Mouse (Mus musculus) Patski (cell line): ENCODE data around the gene D630045J12Rik. TPM values are rescaled to one million over a fixed set of nuclear protein-coding genes. Genes with fewer than 3 reads are reported as not detected.

ENCODE experiments used
- ATAC-seq: fragments of 100-300 bp; one replicate; pipeline ENCODE4 v1.8.0; 2021
- CTCF ChIA-PET: fragments of 350-600 bp; sonication (Branson Sonifier 250); formaldehyde crosslinking; loops from one replicate; lab custom pipeline; 2022; ENCODE audit warnings: inconsistent platforms; lab: Charles Lee
- POLR2A ChIA-PET: fragments of 350-600 bp; sonication (Branson Sonifier 250); formaldehyde crosslinking; loops from one replicate; lab custom pipeline; 2022; ENCODE audit warnings: antibody characterized with exemption, inconsistent platforms; lab: Charles Lee
- DNase-seq: peaks from one replicate; pipeline ENCODE4 v3.0.0-alpha.2; 2011; ENCODE audit warnings: low read depth, low spot score
- H3K27me3 ChIP-seq: fragments of 371-371 bp; one replicate; pipeline ENCODE4 v1.5.1; 2021
- CTCF ChIP-seq: fragments of 100-300 bp; IDR thresholded peaks from one replicate; pipeline ENCODE4 v1.5.1; 2021
- in situ Hi-C: fragments of 300-500 bp; cut with MboI; formaldehyde crosslinking; loops from 3 replicates; pipeline ENCODE4 v1.11.1; 2018; ENCODE audit warnings: low pct_unique_long_range_greater_than_20kb, mixed read lengths
- polyA plus RNA-seq: library from polyadenylated mRNA; unstranded; gene quantifications from one replicate; pipeline ENCODE4 v1.2.3, GENCODE M21; 2021

The D630045J12Rik gene
- polyA plus RNA-seq, 1 experiment from 2014 or later, result 6.5 TPM

- no peak for TF ChIP-seq CTCF
- in situ Hi-C loops, result no loop called here
- no peaks in the 10 kb centered on the region for H3K27me3 ChIP-seq
- ChIA-PET POLR2A (no interaction called here), CTCF (no interaction called here)
- DNase-seq (no peak), ATAC-seq (no peak)
These were observed 8.1 kb upstream of the D630045J12Rik start for GRCm38 (mm10) chr6:38261877-38262276.

GRCm38 (mm10) chr6:38257506-38257905 lies 3.7 kb upstream of the D630045J12Rik start:
- ChIA-PET CTCF (interaction anchor here (1.2 kb wide), 1 partner anchor 13 kb away, joined by 4 read pairs; no protein-coding TSS in a partner anchor), POLR2A (no interaction called here)
- DNase-seq (no peak), ATAC-seq (no peak)
- TF ChIP-seq CTCF, result no peak
- no peaks in the 10 kb centered on the region for H3K27me3 ChIP-seq
- in situ Hi-C loops, result loop anchor here (5.0 kb wide), 1 partner anchor 35 kb away; no protein-coding TSS in a partner anchor

- H3K27me3 ChIP-seq, result no peaks in the 10 kb centered on the region
- in situ Hi-C loops, result loop anchor here (5.0 kb wide), 1 partner anchor 36 kb away; no protein-coding TSS in a partner anchor
- ATAC-seq (no peak), DNase-seq (no peak)
- CTCF ChIA-PET, result no interaction called here
- POLR2A ChIA-PET, result no interaction called here
- TF ChIP-seq CTCF, result no peak
These were observed 3.0 kb upstream of the D630045J12Rik start for GRCm38 (mm10) chr6:38256793-38257192.

- TF ChIP-seq CTCF, result no peak
- in situ Hi-C loops, result loop anchor here (5.0 kb wide), 1 partner anchor 37 kb away; no protein-coding TSS in a partner anchor
- DNase-seq (no peak), ATAC-seq (no peak)
- ChIA-PET POLR2A (no interaction called here), CTCF (no interaction called here)
- no peaks in the 10 kb centered on the region for H3K27me3 ChIP-seq
These were observed 2.0 kb upstream of the D630045J12Rik start for GRCm38 (mm10) chr6:38255794-38256193.

- ChIA-PET CTCF (no interaction called here), POLR2A (interaction anchor here (1.1 kb wide), 1 partner anchor 46 kb away, joined by 3 read pairs; the partner anchor contains the start of gene Zc3hav1l)
- TF ChIP-seq CTCF, result no peak
- no peak for DNase-seq
- ATAC-seq, result peak; percentile 14
- in situ Hi-C loops, result no loop called here
- no peaks in the 10 kb centered on the region for H3K27me3 ChIP-seq
These were observed 758 bp downstream of the D630045J12Rik start for GRCm38 (mm10) chr6:38252766-38253735.

- POLR2A ChIA-PET, result interaction anchor here (0.8 to 1.1 kb wide), 2 partner anchors 10 to 46 kb away, joined by 3 read pairs; partner anchors contain the start of gene Zc3hav1l
- CTCF ChIA-PET, result no interaction called here
- no peak for TF ChIP-seq CTCF
- no peak for ATAC-seq
- in situ Hi-C loops, result no loop called here
- H3K27me3 ChIP-seq, result no peaks in the 10 kb centered on the region
- DNase-seq, result no peak
These were observed 1.7 kb downstream of the D630045J12Rik start for GRCm38 (mm10) chr6:38252139-38252538.

- DNase-seq, result no peak
- POLR2A ChIA-PET, result no interaction called here
- TF ChIP-seq CTCF, result no peak
- no peaks in the 10 kb centered on the region for H3K27me3 ChIP-seq
- no peak for ATAC-seq
- in situ Hi-C loops, result no loop called here
- CTCF ChIA-PET, result no interaction called here
These were observed 2.3 kb downstream of the D630045J12Rik start for GRCm38 (mm10) chr6:38251464-38251863.

GRCm38 (mm10) chr6:38247362-38247761 lies 6.4 kb downstream of the D630045J12Rik start:
- H3K27me3 ChIP-seq, result no peaks in the 10 kb centered on the region
- no peak for DNase-seq
- in situ Hi-C loops, result no loop called here
- ATAC-seq, result no peak
- CTCF ChIA-PET, result no interaction called here
- TF ChIP-seq CTCF, result no peak
- POLR2A ChIA-PET, result no interaction called here

- ChIA-PET POLR2A (no interaction called here), CTCF (interaction anchor here (1.0 to 1.6 kb wide), 4 partner anchors 10 to 35 kb away, joined by 3 to 4 read pairs (median 4); no protein-coding TSS in a partner anchor)
- no peaks in the 10 kb centered on the region for H3K27me3 ChIP-seq
- in situ Hi-C loops, result no loop called here
- ATAC-seq, result no peak
- no peak for DNase-seq
- TF ChIP-seq CTCF, result no peak
These were observed 9.0 kb downstream of the D630045J12Rik start for GRCm38 (mm10) chr6:38244806-38245205.

- ATAC-seq (no peak), DNase-seq (no peak)
- in situ Hi-C loops, result no loop called here
- TF ChIP-seq CTCF, result no peak
- ChIA-PET CTCF (interaction anchor here (1.0 to 1.6 kb wide), 3 partner anchors 10 to 34 kb away, joined by 3 to 4 read pairs (median 4); no protein-coding TSS in a partner anchor), POLR2A (no interaction called here)
- H3K27me3 ChIP-seq, result no peaks in the 10 kb centered on the region
These were observed 9.6 kb downstream of the D630045J12Rik start for GRCm38 (mm10) chr6:38244167-38244566.
